Mouse (Mus musculus) midbrain, embryonic 14.5 days (tissue): Measurements from ENCODE around the gene Pdcd2l. TPM values are rescaled to one million over a fixed set of nuclear protein-coding genes. Genes with fewer than 3 reads are reported as not detected.

Experiments
- ATAC-seq: fragments of 200-750 bp; cut with Nextera tagmentation; 2 replicates; pipeline ENCODE4 v1.8.0; 2017; ENCODE audit warnings: moderate number of reproducible peaks, moderate library complexity; ENCODE audit not compliant: low FRiP score, low TSS enrichment
- DNase-seq: peaks from one replicate; pipeline ENCODE4 v3.0.0-alpha.2; 2015
- H3K27ac ChIP-seq: fragments of 300-500 bp; sonication (generic); replicated peaks from 2 replicates; pipeline ENCODE4 v1.5.1; 2014; ENCODE audit warnings: mild to moderate bottlenecking, low read depth, low read length, moderate library complexity
- H3K27me3 ChIP-seq: fragments of 300-500 bp; sonication (generic); 2 replicates; pipeline ENCODE4 v1.6.1; 2014; ENCODE audit warnings: low read length, control low read depth, mixed read lengths; ENCODE audit not compliant: control insufficient read depth, insufficient read depth
- H3K36me3 ChIP-seq: fragments of 300-500 bp; sonication (generic); 2 replicates; pipeline ENCODE4 v1.6.1; 2014; ENCODE audit warnings: low read length, control low read depth; ENCODE audit not compliant: control insufficient read depth, insufficient read depth
- H3K4me1 ChIP-seq: fragments of 300-500 bp; sonication (generic); 2 replicates; pipeline ENCODE4 v1.6.1; 2014; ENCODE audit warnings: mild to moderate bottlenecking, antibody characterized with exemption, low read length, control low read depth; ENCODE audit not compliant: control insufficient read depth, insufficient read depth
- H3K4me2 ChIP-seq: fragments of 300-500 bp; sonication (generic); 2 replicates; pipeline ENCODE4 v1.6.1; 2014; ENCODE audit warnings: mild to moderate bottlenecking, low read length, moderate library complexity
- H3K4me3 ChIP-seq: fragments of 300-500 bp; sonication (generic); replicated peaks from 2 replicates; pipeline ENCODE4 v1.5.1; 2014; ENCODE audit warnings: low read depth, low read length
- H3K9ac ChIP-seq: fragments of 300-500 bp; sonication (generic); replicated peaks from 2 replicates; pipeline ENCODE4 v1.6.1; 2014; ENCODE audit warnings: mild to moderate bottlenecking, low read length, moderate library complexity
- H3K9me3 ChIP-seq: fragments of 300-500 bp; sonication (generic); 2 replicates; pipeline ENCODE4 v1.6.1; 2016; ENCODE audit warnings: low read length, control low read depth, mixed read lengths; ENCODE audit not compliant: control insufficient read depth
- WGBS: fragments of 180-500 bp; shearing (Covaris S2); extraction: QIAGEN DNeasy Blood & Tissue Kit; methylation state at CpG from one replicate; pipeline ENCODE4 v1.1.7; 2014; 5-methylcytosine and 5-hydroxymethylcytosine counted together
- polyA plus RNA-seq: library from polyadenylated mRNA; unstranded; fragments of >200 nt; fragmentation: Nextera tagmentation; extraction: Ambion mirVana; gene quantifications from 2 replicates; pipeline ENCODE4 v1.2.1, GENCODE M21; 2014

Gene Pdcd2l
- polyA plus RNA-seq, 1 experiment from 2014 or later = 77.4 TPM

DNA sequence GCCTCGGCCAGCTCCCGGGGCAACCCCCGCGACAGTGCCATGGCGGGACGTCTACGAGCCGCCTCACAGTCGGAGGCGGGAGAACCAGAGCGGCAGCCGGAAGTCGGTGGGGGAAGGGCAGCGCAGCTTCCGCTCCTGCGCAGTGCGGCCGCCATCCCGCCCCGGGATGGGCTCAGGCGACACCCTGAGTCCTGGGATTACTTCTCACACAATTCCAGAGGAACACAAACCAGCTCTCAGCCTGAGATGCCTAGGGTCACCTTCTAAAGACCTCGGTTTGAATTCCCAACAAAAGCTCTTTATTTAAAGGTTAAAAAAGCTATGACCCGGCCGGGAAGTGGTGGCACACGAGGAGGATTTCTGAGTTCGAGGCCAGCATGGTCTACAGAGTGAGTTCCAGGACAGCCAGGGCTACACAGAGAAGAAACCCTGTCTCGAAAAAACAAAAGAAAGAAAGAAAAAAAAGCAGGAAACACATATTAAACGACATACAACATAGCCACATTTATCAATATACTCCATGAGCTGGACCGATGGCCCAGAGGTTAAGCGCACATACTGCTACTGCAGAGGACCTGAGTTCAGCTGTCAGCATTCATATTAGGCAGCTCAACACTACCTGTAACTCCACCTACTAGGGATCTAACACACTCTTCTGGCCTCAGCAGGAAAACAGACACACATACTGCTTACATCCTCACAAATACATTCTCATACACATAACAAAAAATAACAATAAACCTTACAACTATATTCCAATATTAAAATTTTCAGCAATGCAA lies 27.8 kb downstream of the Pdcd2l start:
- Histone ChIP-seq H3K4me3 (peak overlapping the region; percentile 95), H3K27me3 (no peaks in the 10 kb centered on the region), H3K9me3 (no peaks in the 10 kb centered on the region), H3K9ac (peak overlapping the region; percentile 90), H3K36me3 (peaks cover 14% of the 10 kb centered on the region), H3K4me1 (peaks cover 11% of the 10 kb centered on the region), H3K4me2 (peak overlapping the region; percentile 92), H3K27ac (peak overlapping the region; percentile 90)
- peak; percentile 93 for ATAC-seq
- 9% methylated on average over 30 of the region's 30 CpGs for WGBS
- peak; percentile 95 for DNase-seq

DNA sequence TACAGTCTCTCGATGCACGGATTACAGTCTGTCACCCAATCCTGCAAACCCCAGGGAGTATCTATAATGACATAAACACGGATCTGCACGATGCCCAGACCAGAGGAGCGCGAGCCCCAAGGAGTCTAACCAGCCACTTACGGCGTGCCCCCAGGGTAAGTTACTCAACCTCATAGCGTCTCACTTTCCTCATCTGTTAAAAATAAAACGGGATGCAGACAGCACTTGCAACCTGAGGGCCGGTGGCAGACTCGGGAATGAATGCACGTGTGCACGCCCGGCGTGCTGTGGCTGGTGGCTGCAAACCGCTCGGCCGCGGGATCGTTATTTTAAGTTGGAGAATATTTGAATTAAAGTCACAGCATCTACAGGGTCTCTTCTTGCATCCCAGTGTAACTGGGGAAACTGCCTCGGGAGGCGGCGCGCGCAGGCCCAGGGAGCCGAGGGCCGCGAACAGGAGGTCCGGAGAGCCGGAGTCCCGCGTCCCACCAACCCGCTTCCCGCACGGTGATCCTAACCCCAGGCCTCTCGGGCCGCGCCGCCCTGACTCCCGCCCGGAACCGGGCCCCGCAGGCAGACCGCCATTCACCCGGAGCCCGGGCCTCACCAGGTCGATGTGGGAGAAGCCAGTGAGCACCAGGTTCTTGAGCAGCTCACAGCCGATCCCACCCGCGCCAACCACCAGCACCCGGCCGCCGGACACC lies 28.5 kb downstream of the Pdcd2l start:
- DNase-seq = no peak
- H3K4me2 ChIP-seq = peak overlapping the region; percentile 92
- H3K9ac ChIP-seq = peak overlapping the region; percentile 90
- ATAC-seq = peak; percentile 79
- H3K36me3 ChIP-seq = peaks cover 22% of the 10 kb centered on the region
- no peaks in the 10 kb centered on the region for H3K9me3 ChIP-seq
- under 1% methylated on average over 54 of the region's 54 CpGs for WGBS
- H3K4me3 ChIP-seq = peak overlapping the region; percentile 95
- peaks cover 11% of the 10 kb centered on the region for H3K4me1 ChIP-seq
- peak overlapping the region; percentile 90 for H3K27ac ChIP-seq
- no peaks in the 10 kb centered on the region for H3K27me3 ChIP-seq

DNA sequence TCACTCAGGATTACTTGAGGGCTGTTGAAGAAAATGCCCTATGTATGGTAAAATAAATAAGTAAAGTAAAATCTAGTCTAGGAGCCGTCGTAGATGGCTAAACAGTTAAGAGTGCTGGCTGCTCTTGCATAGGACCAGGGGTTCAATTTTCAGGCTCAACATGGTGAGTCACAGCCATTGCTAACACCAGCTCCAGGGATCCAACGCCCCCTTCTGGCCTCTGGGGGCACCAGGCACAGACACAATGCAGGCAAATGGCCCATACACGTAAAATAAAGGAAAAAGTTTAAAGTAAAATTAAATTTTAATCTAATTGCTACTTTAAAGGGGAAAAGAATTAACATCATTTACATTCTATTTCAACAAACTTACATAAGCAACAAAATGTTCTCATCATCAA lies 29.6 kb downstream of the Pdcd2l start:
- H3K9me3 ChIP-seq = no peaks in the 10 kb centered on the region
- no peak overlapping the region for H3K4me3 ChIP-seq
- no peak overlapping the region for H3K9ac ChIP-seq
- H3K36me3 ChIP-seq = peaks cover 32% of the 10 kb centered on the region
- 51% methylated on average over 4 of the region's 4 CpGs for WGBS
- no peak for ATAC-seq
- peaks cover 11% of the 10 kb centered on the region for H3K4me1 ChIP-seq
- peak overlapping the region; percentile 29 for H3K4me2 ChIP-seq
- H3K27me3 ChIP-seq = no peaks in the 10 kb centered on the region
- no peak overlapping the region for H3K27ac ChIP-seq
- DNase-seq = peak; percentile 8

DNA sequence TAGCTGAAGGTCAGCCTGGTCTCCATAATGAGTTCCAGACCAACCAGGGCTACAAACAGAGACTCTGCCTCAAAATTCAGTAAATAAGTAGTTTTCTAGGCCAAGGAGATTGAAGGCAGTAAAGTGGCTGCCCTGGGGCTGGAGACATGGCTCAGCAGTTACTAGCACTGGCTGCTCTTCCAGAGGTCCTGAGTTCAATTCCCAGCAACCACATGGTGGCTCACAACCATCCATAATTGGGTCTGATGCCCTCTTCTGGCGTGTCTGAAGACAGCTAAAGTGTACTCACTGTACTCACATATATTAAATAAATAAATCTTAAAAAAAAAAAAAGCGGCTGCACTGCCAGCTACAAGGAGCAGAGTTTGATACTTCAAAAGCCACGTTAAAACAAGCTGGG lies 30.5 kb downstream of the Pdcd2l start:
- Histone ChIP-seq H3K27ac (no peak overlapping the region), H3K9me3 (no peaks in the 10 kb centered on the region)
- WGBS = 86% methylated on average over 3 of the region's 3 CpGs

DNA sequence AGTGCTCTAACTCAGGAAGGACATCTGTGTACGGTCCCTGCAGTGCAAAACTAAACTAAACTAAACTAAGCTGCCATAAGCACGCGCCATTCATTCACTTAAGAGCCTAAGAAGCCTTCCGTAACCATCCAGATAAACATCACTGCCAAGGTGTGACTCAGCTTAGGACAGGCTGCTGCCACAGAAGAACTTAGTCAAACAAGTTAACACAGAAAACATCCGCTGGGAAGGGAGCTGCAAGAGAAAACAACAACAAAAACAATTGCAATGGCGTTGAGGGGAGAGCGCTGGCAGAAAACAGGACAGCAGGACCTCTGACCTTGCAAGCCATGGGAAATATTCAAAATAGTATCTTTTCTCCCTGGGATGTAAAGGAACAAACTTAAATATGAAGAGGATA lies 31.8 kb downstream of the Pdcd2l start:
- no peak for DNase-seq
- Histone ChIP-seq H3K9me3 (no peaks in the 10 kb centered on the region), H3K4me1 (peaks cover 11% of the 10 kb centered on the region), H3K9ac (no peak overlapping the region), H3K4me3 (no peak overlapping the region), H3K27me3 (no peaks in the 10 kb centered on the region), H3K36me3 (peaks cover 53% of the 10 kb centered on the region), H3K4me2 (no peak overlapping the region), H3K27ac (no peak overlapping the region)
- ATAC-seq = no peak
- WGBS = 93% methylated on average over 7 of the region's 7 CpGs

More for the DNA sequence above, 30.5 kb downstream of the Pdcd2l start:
- H3K9ac ChIP-seq = no peak overlapping the region
- H3K4me3 ChIP-seq = no peak overlapping the region
- peaks cover 11% of the 10 kb centered on the region for H3K4me1 ChIP-seq
- H3K4me2 ChIP-seq = no peak overlapping the region
- H3K36me3 ChIP-seq = peaks cover 41% of the 10 kb centered on the region
- no peak for ATAC-seq
- no peak for DNase-seq
- H3K27me3 ChIP-seq = no peaks in the 10 kb centered on the region

DNA sequence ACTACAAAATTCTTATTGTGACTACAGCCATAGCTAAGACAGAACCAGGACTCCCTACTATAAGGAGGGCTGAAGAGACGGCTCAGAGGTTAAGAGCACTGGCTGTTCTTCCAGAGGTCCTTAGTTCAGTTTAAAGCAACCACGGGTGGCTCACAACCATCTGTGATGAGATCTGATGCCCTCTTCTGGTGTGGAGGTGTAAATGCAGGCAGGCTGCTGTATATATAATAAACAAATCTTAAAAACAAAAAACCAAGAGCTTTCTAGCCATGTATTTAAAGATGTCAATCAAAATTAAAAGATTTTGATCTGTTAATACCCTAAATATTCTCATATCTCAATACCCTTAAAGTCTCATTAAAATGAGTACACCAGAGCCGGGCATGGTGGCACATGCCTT lies 37.3 kb downstream of the Pdcd2l start:
- 94% methylated on average over 3 of the region's 3 CpGs for WGBS
- H3K27me3 ChIP-seq = no peaks in the 10 kb centered on the region
- no peak for ATAC-seq
- H3K27ac ChIP-seq = no peak overlapping the region
- no peaks in the 10 kb centered on the region for H3K4me1 ChIP-seq
- no peak overlapping the region for H3K4me2 ChIP-seq
- H3K9me3 ChIP-seq = no peaks in the 10 kb centered on the region
- H3K4me3 ChIP-seq = no peak overlapping the region
- DNase-seq = no peak
- peaks cover 97% of the 10 kb centered on the region for H3K36me3 ChIP-seq
- no peak overlapping the region for H3K9ac ChIP-seq

DNA sequence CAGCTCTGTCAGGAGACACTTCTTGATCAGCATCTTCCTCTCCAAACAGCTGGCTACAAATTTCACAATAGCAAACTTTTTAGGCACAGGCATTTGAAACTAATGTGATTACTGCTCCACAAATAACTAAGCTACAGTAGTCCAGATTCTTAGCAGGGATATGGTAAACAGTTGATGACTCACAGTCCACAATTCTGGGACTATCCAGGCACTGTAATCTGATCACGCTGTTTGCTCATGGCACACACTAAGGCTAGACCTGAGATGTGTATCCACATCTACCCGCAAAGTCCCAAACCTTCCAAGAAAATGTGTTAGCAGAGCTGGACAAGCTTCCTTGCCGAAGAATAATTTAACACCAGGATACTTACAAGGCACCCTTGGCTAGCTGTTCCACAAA lies 38.5 kb downstream of the Pdcd2l start:
- over 99% methylated on average over 3 of the region's 3 CpGs for WGBS
- H3K4me1 ChIP-seq = no peaks in the 10 kb centered on the region

DNA sequence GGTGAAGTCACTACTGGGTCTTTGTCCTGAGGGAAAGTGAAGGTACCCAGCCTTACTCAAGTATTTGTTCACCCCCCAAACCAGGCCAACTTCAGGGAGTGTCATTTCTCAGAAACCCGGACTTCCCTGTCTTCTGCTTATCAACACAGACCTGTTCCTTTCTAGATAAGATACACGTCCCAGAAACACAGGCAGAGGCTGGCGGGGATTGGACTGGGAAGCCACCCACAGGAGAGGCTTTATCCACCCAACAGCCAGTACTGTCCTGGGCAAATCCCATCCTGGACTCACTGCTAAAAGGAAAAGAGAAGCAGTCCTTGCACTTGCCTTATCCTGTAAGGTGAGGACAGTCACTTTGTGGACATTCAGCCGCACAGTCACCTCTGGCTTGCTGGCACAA lies 49.3 kb downstream of the Pdcd2l start:
- H3K4me2 ChIP-seq = no peak overlapping the region
- no peak overlapping the region for H3K27ac ChIP-seq
- H3K4me1 ChIP-seq = no peaks in the 10 kb centered on the region
- 96% methylated on average over 4 of the region's 4 CpGs for WGBS
- no peaks in the 10 kb centered on the region for H3K27me3 ChIP-seq
- DNase-seq (no peak), ATAC-seq (no peak)
- no peak overlapping the region for H3K4me3 ChIP-seq
- peaks cover 99% of the 10 kb centered on the region for H3K36me3 ChIP-seq
- H3K9ac ChIP-seq = no peak overlapping the region
- no peaks in the 10 kb centered on the region for H3K9me3 ChIP-seq

More for the DNA sequence above, 38.5 kb downstream of the Pdcd2l start:
- no peak for ATAC-seq
- H3K27ac ChIP-seq = no peak overlapping the region
- H3K9me3 ChIP-seq = no peaks in the 10 kb centered on the region
- H3K27me3 ChIP-seq = no peaks in the 10 kb centered on the region
- no peak for DNase-seq
- no peak overlapping the region for H3K9ac ChIP-seq
- peaks cover 98% of the 10 kb centered on the region for H3K36me3 ChIP-seq
- no peak overlapping the region for H3K4me3 ChIP-seq
- H3K4me2 ChIP-seq = no peak overlapping the region

DNA sequence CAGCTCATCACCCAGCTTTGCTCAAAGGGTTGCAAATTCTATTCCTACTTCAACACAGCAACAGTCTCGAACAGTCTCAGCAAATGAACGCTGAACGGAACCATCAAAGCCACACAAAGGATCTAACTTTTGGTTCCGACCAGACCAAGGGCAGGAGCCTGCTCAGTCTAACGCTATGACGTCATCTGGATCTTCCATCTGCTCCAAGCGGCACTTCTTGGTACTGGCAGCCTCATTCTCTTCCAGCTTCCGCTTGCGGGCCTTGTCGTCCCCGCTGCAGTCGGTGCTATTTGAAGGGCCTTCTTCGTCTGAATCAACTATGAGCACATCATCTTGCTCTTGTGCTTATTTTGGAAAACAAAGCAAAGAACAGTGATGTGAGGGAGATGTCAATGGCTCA lies 55.3 kb downstream of the Pdcd2l start:
- WGBS = 96% methylated on average over 13 of the region's 13 CpGs
- Histone ChIP-seq H3K36me3 (peaks cover 62% of the 10 kb centered on the region), H3K27ac (no peak overlapping the region), H3K27me3 (no peaks in the 10 kb centered on the region), H3K4me1 (no peaks in the 10 kb centered on the region), H3K9me3 (no peaks in the 10 kb centered on the region), H3K4me3 (no peak overlapping the region), H3K4me2 (no peak overlapping the region), H3K9ac (no peak overlapping the region)
- ATAC-seq (no peak), DNase-seq (no peak)
